Mouse (Mus musculus): ENCODE measurements around the gene Krtdap. TPM values are rescaled to one million over a fixed set of nuclear protein-coding genes. Genes with fewer than 3 reads are reported as not detected.
"Not testable (repeated sequence)": the region's sequence is repeated elsewhere in the genome, so short reads cannot be mapped to it uniquely, and the experiment has no call there.

Gene Krtdap
- total RNA-seq, 2 experiments from 2014 or later: not detected

DNA sequence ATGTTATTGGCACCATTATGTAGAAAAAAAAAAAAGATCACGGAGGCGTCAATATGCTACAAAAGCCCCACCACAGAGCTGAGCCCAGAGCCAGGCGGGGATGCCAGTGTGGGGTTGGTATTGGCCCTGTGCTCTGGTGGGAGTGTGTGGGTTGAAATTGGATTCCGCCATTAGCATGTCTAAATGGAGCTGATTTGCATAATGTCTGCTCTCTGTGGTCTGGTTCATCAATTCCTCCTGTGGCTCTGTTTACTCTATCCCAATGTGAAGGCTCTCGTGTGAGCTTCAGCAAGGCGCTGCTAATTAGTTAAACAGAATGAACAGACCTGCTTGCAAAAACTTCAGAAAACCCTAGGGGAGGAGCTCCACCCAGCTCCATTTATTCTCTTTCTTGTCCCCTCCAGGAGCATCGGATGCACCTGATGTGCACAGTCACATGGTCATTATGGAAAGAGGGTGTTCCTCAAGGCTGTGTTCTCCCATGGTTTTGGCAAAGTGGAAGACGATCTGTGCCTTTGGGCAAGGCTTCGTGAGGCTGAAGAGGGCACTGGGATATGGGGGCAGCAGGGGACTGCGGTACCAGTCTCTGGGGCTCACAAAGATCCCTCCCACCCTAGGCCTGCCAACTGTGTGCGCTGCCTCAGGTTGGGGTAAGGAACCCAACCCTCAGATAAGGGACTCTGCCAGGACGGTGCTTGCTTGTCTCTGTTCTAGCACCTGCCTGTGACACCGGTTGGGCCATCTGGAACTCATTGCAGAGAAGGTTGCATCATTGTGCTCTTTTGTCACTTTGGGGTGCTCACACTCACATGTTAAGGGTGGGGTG is 1.8 kb upstream of the Krtdap start:
- no peak for DNase-seq
- intact Hi-C loops (cut with DNase I): no loop called here

DNA sequence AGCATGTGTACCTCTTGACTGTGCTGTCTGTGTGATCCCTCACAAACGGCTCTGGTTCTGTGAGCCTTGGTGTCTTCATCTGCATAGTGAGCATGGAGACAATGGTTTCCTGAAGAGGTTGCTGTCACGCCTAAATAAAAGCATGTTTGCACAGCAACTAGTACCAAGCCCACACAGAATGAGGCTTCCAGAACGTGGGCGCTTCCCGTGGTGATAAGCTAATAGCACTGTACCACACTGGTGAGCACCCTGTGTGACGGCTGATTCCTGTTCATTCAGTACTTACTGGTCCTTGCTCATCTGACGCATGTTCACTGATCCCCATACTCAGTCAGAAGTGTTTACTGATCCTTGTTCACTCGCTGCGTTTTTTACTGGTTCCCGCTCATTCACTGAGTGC is 2.4 kb downstream of the Krtdap start:
- DNase-seq: no peak
- intact Hi-C loops (cut with DNase I): no loop called here

DNA sequence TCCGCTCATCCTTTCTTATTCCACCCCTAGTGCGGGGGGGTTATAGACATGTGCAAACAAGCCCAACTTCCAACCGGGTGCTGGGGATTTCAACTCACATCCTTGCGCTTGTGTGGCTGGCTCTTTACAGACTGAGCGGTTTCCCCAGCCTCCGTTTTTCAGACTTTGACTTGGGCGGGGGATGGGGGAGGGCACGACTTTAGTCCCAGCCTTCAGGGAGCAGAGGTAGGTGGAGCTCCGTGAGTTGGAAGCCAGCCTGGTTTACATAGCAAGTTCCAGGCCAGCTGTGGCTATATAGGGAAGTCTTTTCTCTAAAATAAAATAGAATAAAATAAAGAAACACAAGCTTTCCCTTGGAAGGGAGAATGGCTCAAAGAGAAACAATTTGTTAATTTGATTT is 4.2 kb downstream of the Krtdap start:
- DNase-seq: no peak
- intact Hi-C loops (cut with DNase I): no loop called here

DNA sequence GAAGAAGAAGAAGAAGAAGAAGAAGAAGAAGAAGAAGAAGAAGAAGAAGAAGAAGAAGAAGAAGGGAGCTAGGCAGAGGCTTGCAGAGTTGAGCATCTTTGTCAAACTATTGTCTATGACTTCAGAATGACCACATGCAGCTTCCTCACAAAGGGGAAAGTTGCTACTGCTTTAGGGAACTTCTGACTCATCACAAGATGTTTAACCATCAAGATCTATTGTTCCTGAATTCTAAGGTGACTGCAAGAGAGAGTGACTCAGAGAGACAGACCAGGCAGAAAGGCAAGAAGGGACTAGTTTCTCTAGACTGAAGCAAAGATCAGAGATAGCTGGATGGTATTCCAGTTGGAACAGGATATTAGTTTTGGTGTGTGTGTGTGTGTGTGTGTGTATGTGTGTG is 7.2 kb downstream of the Krtdap start:
- no peak for DNase-seq
- intact Hi-C loops (cut with DNase I): no loop called here

DNA sequence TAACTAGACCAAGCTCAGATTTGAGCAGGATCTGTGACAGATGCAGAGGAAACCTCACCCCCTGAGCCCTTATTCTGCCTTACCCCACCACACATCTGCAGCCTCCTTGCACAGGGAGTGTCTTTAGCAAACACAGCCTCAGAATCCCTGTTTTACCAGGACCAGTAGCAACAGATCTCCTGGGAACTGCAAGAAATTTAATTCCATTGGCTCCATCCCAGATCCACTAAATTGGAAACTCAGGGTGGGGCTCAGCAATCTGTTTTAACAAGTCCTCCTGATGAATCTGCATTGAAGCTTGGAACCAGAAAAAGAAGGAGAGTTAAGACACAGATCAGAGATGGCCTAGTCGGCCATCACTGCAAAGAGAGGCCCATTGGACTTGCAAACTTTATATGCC is 9.1 kb downstream of the Krtdap start:
- DNase-seq: no peak

DNA sequence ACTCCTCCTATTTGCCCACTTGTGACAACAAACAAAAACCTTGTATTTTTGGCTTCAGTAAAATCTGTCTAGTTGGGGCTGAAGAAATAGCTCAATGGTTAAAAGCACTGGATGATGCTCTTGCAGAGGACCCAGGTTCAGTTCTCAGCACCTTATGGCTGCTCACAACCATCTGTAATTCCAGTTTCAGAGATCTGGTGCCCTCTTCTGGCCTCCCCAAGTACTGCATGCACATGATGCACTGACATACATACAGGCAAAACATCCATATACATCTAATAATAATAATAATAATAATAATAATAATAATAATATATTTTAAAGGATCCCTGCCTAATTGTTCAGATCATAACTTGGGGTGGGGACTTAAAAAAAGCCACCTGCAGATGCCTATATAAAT is 13.0 kb downstream of the Krtdap start:
- intact Hi-C loops (cut with DNase I): no loop called here

More for the DNA sequence above, 9.1 kb downstream of the Krtdap start:
- intact Hi-C loops (cut with DNase I): no loop called here

DNA sequence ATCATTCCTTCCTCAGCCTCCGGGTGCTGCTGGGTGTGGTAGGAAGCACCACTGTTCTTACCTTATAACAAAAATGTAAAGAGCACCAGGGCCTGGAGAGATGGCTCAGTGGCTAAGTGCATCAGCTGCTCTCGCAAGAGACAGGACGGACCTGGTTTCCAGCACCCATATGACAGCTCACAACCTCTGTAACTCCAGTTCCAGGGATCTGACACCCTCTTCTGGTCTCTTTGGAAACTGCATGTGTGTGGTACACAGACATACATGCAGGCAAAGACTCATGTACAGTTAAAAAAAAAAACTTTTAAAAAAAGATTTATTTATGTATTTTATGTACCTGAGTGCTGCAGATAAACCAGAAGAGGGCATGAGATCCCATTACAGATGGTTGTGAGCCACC is 15.6 kb downstream of the Krtdap start:
- DNase-seq: no peak
- intact Hi-C loops (cut with DNase I): no loop called here

More for the DNA sequence above, 13.0 kb downstream of the Krtdap start:
- no peak for DNase-seq

DNA sequence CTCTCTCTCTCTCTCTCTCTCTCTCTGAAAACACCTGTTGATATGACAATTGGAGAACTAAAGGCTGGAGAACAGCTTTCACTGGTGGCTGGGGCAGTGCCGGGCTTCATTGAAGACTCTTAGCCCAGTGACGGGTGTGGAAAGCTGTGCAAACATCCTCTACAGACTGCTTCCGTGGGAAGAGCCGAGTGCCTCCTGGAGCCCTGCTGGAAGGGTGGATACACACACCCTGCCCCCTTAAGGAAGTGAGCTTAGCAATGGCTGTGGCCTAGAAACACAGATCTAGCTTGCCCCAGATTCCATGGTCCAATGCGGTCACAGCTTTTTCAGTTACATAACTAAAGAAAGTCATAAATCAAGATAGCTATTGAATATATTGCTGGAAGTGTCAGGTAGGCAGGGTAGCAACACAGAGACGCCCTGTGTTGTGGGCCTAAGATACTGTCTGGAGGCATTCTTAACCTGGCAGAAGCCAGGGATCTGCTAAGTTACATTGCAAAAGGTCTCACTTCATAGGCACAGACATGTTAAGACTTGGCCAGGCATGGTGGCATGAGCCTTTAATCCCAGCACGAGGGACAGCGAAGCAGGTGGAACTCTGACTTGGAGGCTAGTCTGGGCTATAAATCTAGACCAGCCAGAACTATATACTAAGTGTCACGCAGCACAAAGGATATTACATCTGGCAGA is 16.5 kb downstream of the Krtdap start:
- intact Hi-C loops (cut with DNase I): no loop called here
- DNase-seq: no peak

DNA sequence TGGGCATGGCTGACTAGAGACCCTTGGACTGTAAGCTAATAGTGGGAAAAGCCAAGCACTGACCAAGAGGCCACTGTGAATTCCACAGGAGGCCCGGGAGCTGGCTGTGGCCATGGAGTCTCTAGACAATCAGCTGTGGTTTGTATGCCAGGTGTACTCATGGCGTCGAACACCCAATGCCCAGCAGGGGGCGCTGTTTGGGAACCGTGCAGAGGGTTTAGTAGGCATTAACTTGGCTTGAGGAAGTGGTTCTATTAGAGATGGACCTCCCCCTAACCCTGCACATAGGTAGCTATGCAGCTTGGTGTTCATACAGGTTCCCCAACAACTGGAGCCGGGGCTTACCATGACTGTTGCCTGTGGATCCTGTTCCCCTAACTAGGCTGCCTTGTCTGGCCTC is 18.2 kb downstream of the Krtdap start:
- intact Hi-C loops (cut with DNase I): loop anchor here (2.0 kb wide), 1 partner anchor 51 kb away; the partner anchor contains the start of gene Ffar3
- DNase-seq: peak; percentile 23 to 45

DNA sequence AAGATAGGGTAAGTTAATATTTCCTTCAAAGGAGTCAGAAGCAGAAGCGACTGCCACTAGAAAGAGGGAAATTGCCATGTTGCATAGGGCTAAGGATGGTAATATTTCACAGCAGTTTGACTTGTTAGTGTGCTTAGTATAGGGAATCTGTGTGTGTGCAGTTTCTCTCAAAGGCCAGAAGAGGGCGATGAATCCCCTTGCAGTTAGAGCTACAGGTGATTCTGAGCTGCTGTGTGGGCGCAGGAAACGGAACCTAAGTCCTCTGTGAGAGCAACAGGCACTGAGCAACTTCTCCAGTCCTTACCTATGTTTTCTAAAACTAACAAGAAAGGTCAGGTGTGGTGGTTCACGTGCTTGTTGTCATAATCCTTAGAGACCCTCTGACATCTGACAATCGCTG is 22.6 kb downstream of the Krtdap start:
- no peak for DNase-seq
- intact Hi-C loops (cut with DNase I): no loop called here

DNA sequence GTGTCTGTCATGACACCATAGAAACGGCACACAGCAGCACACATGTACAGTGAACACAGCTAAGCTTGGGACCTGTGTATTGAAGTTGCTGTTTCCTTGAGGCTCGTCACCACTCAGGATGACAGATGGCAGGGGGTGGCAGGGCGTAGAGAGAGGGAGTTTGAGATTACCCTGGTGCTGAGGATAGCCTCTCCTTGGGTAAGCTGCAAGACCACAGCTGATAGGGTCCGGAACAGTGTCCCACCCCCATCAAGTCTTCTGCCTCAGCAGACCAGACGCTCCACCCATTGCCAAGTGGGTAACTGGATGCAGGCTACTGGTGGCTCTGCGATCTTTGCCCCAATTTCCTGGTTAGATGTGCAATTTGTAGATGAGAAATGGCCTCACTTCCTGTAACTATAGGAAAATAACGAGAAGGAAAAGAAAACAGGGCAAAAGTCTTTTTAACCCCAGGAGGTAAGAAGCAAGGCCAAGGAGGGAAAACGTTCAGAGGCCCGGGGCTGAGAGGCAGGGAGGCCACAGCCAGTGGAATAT is 24.1 kb downstream of the Krtdap start:
- intact Hi-C loops (cut with DNase I): no loop called here
- no peak for DNase-seq

DNA sequence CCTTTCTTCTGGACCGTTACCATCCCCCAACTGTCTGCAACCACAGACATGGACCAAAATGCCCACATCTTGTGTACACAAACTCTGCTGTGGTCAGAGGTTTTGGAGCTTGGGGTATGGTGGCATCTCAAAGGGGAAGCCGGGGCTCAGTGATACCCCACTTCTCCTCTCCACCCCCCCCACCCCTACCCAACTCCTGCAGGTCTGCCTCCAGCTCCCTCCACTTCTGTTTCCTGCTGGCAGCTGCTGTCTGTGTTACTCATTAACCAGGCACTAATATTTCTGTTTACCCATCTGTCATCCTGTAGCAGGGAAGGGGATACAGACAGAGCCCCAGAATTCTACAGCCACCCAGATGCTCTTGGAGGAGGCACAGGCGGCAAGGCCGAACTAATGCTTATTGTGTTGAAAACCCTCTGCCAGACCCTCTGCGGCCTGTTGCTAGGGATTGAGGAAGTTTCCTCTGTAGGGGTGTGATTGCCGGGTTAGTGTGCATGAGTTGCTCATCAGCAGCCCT is 24.7 kb downstream of the Krtdap start:
- intact Hi-C loops (cut with DNase I): no loop called here
- no peak for DNase-seq

DNA sequence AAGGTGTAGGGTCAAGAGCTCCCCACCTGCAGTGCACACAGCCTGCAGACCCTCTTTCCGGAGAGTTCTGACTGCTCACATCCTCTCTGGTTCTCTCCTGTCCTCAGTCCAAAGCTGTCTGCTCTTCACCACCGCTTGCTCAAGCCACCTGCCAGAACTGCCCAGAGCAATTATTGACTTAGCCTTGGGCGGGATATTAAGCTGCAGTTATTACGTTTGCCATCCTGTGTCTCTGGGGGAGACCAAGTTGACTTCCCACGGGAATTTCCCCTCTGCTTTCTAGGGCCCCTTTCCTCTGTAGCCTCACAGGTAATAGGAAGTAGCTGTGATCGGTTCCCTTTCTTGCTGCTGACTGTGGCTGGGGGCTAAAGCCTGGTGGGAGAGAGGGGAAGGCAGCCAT is 32.4 kb downstream of the Krtdap start:
- no peak for DNase-seq
- intact Hi-C loops (cut with DNase I): no loop called here

DNA sequence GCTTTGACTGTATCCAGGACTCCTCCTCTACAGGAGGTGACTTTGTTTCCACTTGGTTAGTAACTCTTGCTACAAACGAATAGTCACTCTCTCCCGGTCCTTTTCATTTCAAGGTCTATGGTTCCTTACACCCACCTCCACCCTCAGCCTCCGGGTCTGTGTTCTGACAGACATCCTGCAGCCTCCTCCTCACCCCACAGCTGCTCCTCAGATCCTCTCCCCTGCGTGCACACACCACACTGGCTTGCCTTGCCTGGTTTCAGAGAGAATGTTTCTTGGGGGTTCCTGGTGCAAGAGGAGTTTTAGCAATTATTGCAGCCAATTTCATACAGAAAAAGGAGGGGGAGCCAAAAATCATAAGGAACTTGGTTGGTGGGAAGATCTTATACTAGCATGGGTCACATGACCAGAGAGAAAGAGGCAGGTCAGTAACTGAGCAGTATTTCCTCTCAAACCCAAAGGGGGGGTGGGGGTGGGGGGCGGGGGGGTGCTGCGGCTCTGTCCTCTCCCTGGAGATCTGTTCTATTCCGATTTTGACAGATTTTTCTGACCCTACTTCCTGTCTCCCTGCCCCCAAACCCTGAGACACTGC is 33.3 kb downstream of the Krtdap start:
- intact Hi-C loops (cut with DNase I): no loop called here
- no peak for DNase-seq

DNA sequence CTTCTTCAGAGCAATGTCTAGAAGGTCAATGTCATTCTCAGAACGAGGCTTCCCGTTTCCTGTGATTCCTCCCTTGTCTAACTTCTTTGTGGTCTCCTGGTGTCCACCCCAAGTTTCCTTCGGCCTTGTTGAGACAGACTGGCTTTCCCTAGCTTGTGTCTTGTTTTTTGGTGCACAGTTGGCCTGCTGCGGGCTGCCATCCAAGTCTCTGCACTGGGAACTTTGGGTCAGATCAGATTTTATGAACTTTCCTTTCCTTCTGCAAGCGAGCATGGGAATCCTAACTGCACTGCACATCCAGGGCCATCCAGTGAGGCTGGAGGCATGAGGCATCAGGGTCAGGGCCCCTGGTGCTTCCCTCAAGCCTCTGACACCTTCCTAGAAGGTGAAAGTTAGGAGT is 33.8 kb downstream of the Krtdap start:
- intact Hi-C loops (cut with DNase I): no loop called here
- peak in 1 of 2 experiments; percentile 13 for DNase-seq

DNA sequence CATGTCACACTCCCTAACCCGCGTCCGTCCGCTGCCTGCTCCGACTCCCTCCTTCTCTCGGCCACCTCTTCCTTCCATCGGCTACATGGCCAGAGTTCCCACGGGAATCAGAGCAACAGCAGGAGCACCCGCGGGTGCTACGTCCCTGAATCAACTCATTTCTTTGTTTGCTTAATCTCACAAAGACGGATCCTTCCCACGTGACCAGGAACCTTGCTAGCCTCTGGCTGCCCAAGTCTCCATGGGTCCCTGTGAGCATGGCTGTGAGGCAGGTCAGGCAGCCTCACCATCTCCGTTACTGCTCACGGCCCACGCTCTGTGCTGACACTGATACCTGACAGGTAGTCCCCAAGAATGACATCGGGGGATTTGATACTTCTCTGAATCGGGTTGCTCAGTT is 36.0 kb downstream of the Krtdap start, which contains the start of gene Ffar2:
Gene Ffar2, minus strand, starts transcription at position 101 of the 400 bp plus-strand sequence.
- no peak for DNase-seq
- intact Hi-C loops (cut with DNase I): no loop called here

DNA sequence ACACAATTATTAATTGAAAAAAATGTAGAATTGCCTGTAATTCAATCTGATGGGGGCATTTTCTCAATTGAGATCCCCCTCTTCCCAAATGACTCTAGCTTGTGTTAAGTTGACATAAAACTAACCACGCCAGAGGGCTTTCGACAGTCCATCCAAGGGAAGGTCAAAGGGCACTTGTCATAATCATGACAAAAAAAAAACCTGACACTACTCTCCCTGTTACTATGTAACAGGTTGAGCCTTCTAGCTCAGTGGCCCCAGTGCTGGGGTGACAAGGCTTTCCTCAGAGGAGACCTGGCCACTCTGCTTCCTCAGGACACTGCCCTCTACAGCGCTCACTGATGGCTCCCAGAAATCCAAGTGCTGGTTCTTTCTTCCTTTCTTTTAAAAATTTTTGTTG is 36.6 kb downstream of the Krtdap start:
- intact Hi-C loops (cut with DNase I): no loop called here
- DNase-seq: no peak

DNA sequence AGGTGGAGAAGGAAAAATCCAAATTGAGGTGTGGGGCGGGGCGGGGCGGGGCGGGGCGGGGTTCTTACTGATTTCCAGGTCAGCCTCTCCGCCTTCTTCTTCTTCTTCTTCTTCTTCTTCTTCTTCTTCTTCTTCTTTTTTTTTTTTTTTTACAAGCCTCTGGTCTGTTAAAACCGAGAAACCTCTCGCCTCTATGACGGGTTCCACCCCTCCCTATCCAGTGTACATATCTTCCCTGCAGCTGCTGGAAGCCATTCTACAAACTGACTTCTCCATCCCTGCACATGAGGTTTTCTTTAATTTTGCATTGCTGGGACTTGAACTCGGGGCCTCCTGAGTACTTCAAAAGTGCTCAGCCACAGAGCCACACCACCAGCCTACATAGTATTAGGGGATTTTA is 39.0 kb downstream of the Krtdap start:
- intact Hi-C loops (cut with DNase I): no loop called here
- no peak for DNase-seq

DNA sequence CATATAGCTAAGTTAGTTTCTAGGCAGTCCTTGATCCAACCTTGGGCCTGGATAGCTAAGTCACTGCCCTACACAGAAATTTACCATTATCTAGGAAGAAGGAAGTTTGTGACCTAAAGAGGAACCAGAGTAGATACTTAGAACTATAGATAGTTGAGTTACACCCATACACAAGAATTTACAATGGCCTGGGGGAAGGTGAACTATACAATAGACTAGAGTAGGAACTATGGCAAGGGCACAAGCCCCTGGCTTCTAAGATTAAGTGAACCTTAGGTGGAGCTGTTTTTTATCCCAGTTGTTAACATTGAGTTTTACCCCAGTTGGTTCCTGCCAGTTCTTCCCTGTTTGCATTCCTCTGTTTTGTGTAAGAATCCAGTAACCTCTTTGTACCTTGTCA is 41.2 kb downstream of the Krtdap start:
- intact Hi-C loops (cut with DNase I); DNase-seq: not testable (repeated sequence)

DNA sequence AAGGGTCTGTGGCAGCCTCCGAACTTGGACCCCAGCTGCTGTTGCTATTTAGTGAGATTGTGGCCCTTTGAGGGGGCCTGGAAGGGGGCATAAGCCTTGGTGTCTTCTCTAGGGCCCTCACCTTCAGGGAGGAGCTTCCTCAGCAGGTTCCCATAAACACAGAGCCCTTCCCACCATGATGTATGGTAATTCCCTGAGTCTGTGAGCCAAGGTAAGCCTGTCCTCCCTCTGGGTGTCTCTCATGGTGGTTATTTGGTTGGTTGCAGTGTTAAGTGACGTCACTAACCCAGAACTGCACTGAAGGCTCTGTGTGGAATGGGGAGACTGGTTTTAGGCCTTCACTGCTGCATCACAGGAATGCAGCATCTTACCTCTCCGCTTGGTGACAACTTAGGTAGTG is 41.7 kb downstream of the Krtdap start:
- intact Hi-C loops (cut with DNase I): no loop called here
- no peak for DNase-seq

DNA sequence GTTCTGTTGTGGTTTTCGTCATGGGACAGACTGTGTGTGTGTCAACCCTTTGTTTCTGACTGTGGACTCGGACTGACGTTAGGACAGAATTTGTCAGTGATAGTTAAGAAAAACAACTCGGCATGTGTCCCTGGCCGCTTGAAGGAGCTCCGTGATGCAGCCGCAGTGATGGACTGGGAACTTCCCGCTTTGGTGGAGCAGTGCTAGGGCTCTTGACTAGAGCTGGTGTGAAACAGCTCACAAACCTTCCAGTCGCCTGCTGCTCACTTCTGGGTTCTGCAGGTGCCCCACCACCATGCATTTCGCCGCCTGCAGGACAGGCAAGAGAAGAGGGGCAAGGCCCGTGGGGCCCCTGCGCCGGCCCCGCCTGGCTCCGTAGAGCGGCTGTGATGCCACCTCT is 44.6 kb downstream of the Krtdap start:
- DNase-seq: no peak
- intact Hi-C loops (cut with DNase I): no loop called here

All from heart, postnatal 14 days (tissue).